Comparison of ENCODE assay signal across 21 mouse cellular contexts in the genomic region with DNA sequence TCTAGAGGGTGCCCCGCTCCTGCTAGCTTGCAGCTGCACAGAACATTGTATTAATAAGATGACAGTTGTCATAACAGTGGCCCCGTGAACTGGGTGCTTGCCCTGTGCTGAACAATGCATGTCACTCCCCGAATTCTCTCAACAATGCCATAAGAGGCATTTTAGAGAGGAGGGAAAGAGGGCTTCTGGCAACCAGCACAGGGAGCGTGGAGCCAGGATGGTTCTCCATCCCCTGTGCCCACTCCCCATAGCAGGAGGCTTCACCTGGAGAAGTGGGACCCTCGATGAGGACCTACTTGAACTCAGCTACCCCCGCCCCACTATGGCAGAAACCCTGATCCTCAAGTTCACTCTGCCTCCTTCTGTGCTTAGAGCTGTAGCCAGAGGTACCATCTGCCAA.
DNase-seq lines count a peak whose midpoint lies in the region; ATAC-seq and TF ChIP-seq lines count a peak whose summit lies in the region.
"Had no signal": no experiment of that assay in that cellular context is flagged by ENCODE, and none has a peak within 500 bp of the region (broad histone marks: within the 10 kb centered on the region; RNA-seq: fewer than 3 reads in every experiment).

No protein-coding gene starts in this region.

- H3K4me3 ChIP-seq in forebrain, postnatal 0 days (ENCODE audit: low read depth, low read length) = no peak overlapping the region
- H3K4me3 ChIP-seq in forebrain, embryonic 14.5 days (ENCODE audit: low read depth, low read length) = no peak overlapping the region
- H3K4me3 ChIP-seq in heart, embryonic 12.5 days = no peak overlapping the region
- no peak overlapping the region for H3K4me3 ChIP-seq in limb, embryonic 12.5 days (replicated peaks)
- H3K4me3 ChIP-seq in limb, embryonic 10.5 days = no peak overlapping the region
- no peak overlapping the region for H3K4me3 ChIP-seq in midbrain, embryonic 11.5 days (ENCODE audit: low read depth, low read length)
- no peak overlapping the region for H3K4me3 ChIP-seq in midbrain, embryonic 16.5 days (ENCODE audit: low read depth, low read length)

- no peaks in the 10 kb centered on the region; the same call in 1 of the 2 replicates for H3K27me3 ChIP-seq in forebrain, postnatal 0 days (ENCODE audit: insufficient read depth, low read length)
- no peaks in the 10 kb centered on the region for H3K27me3 ChIP-seq in forebrain, embryonic 14.5 days (replicated peaks; ENCODE audit: control insufficient read depth, insufficient read depth, low read length)
- peaks cover 34% of the 10 kb centered on the region for H3K27me3 ChIP-seq in heart, embryonic 12.5 days (replicated peaks)
- H3K27me3 ChIP-seq in limb, embryonic 12.5 days = peaks cover 3% of the 10 kb centered on the region; the same call in 1 of the 2 replicates
- peaks cover 16% of the 10 kb centered on the region; the same call in 1 of the 2 replicates for H3K27me3 ChIP-seq in limb, embryonic 10.5 days (ENCODE audit: low read depth, poor library complexity, severe bottlenecking)
- no peaks in the 10 kb centered on the region for H3K27me3 ChIP-seq in midbrain, embryonic 11.5 days (ENCODE audit: control insufficient read depth, insufficient read depth, low read length)
- H3K27me3 ChIP-seq in midbrain, embryonic 16.5 days (ENCODE audit: control insufficient read depth, insufficient read depth, low read depth, low read length) = no peaks in the 10 kb centered on the region
- H3K27me3 ChIP-seq: Patski had no signal

- no peak overlapping the region for H3K4me2 ChIP-seq in forebrain, postnatal 0 days (ENCODE audit: low read depth)
- H3K4me2 ChIP-seq in forebrain, embryonic 14.5 days (ENCODE audit: low read length) = no peak overlapping the region
- no peak overlapping the region for H3K4me2 ChIP-seq in heart, embryonic 12.5 days
- no peak overlapping the region for H3K4me2 ChIP-seq in limb, embryonic 12.5 days
- no peak overlapping the region for H3K4me2 ChIP-seq in midbrain, embryonic 11.5 days
- H3K4me2 ChIP-seq in midbrain, embryonic 16.5 days (ENCODE audit: low read length) = no peak overlapping the region

- no peak overlapping the region for H3K9ac ChIP-seq in forebrain, postnatal 0 days
- H3K9ac ChIP-seq in forebrain, embryonic 14.5 days (ENCODE audit: low read length) = no peak overlapping the region
- no peak overlapping the region for H3K9ac ChIP-seq in heart, embryonic 12.5 days
- no peak overlapping the region for H3K9ac ChIP-seq in limb, embryonic 12.5 days (replicated peaks)
- no peak overlapping the region for H3K9ac ChIP-seq in midbrain, embryonic 11.5 days (ENCODE audit: low read length)
- H3K9ac ChIP-seq in midbrain, embryonic 16.5 days (ENCODE audit: low read depth, low read length) = no peak overlapping the region

- H3K4me1 ChIP-seq in forebrain, postnatal 0 days (ENCODE audit: insufficient read depth) = no peaks in the 10 kb centered on the region
- H3K4me1 ChIP-seq in forebrain, embryonic 14.5 days (ENCODE audit: control insufficient read depth, insufficient read depth, low read length) = no peaks in the 10 kb centered on the region; the same call in 1 of the 2 replicates
- 0 out of 2 replicates have a peak, but pooled peaks cover 11% of the 10 kb centered on the region for H3K4me1 ChIP-seq in heart, embryonic 12.5 days (replicated peaks)
- H3K4me1 ChIP-seq in limb, embryonic 12.5 days (replicated peaks) = peaks cover 54% of the 10 kb centered on the region
- peaks cover 46% of the 10 kb centered on the region for H3K4me1 ChIP-seq in limb, embryonic 10.5 days
- H3K4me1 ChIP-seq in midbrain, embryonic 11.5 days (ENCODE audit: control insufficient read depth, insufficient read depth, low read length) = peaks cover 4% of the 10 kb centered on the region
- H3K4me1 ChIP-seq in midbrain, embryonic 16.5 days (ENCODE audit: control insufficient read depth, insufficient read depth, low read length) = peaks cover 3% of the 10 kb centered on the region; the same call in 1 of the 2 replicates

- ATAC-seq in forebrain, postnatal 0 days = peak; percentile 49; the same call in 1 of the 2 replicates
- ATAC-seq in forebrain, embryonic 14.5 days = no peak
- no peak for ATAC-seq in heart, embryonic 12.5 days (ENCODE audit: insufficient number of reproducible peaks, low FRiP score)
- no peak for ATAC-seq in limb, embryonic 12.5 days (ENCODE audit: insufficient number of reproducible peaks, insufficient read depth, low FRiP score, low TSS enrichment, low read depth)
- ATAC-seq in midbrain, embryonic 11.5 days (ENCODE audit: low FRiP score) = no peak
- no peak for ATAC-seq in midbrain, embryonic 16.5 days
- ATAC-seq: activated CD4-positive, CD25-positive, alpha-beta regulatory T cell, adult 4 months; CD4-positive, CD25-positive, alpha-beta regulatory T cell, adult 4 months; Patski had no signal

- DNase-seq in forebrain, postnatal 0 days = no peak
- no peak for DNase-seq in forebrain, embryonic 14.5 days (ENCODE audit: low spot score)
- peak; percentile 78 for DNase-seq in heart, adult 11 months
- DNase-seq in limb, embryonic 10.5 days (ENCODE audit: low spot score) = no peak
- DNase-seq in midbrain, embryonic 11.5 days (ENCODE audit: low spot score, missing footprints) = peak; percentile 60
- DNase-seq: adrenal gland, adult 2 months; adrenal gland, adult 8-10 months; adrenal gland, postnatal 10 days; adrenal gland, postnatal 14 days; adrenal gland, postnatal 25 days; adrenal gland, postnatal 36 days; B cell, adult 2 months; cerebellum, adult 11 months; cerebellum, adult 11-12 months had no signal

- no peak for TF ChIP-seq CTCF in forebrain, postnatal 0 days (IDR thresholded peaks at IDR 0.05; ENCODE audit: low read depth)

- no peak overlapping the region for H3K27ac ChIP-seq in forebrain, postnatal 0 days (ENCODE audit: low read depth, low read length)
- no peak overlapping the region for H3K27ac ChIP-seq in forebrain, embryonic 14.5 days (ENCODE audit: low read depth, low read length)
- H3K27ac ChIP-seq in heart, embryonic 12.5 days (ENCODE audit: poor library complexity, severe bottlenecking) = no peak overlapping the region
- H3K27ac ChIP-seq in limb, embryonic 12.5 days = 0 out of 2 replicates have a peak overlapping the region, but pooled peaks have one; percentile 12
- H3K27ac ChIP-seq in limb, embryonic 10.5 days = no peak overlapping the region; the same call in 1 of the 2 replicates
- no peak overlapping the region for H3K27ac ChIP-seq in midbrain, embryonic 11.5 days (ENCODE audit: low read depth, low read length)
- H3K27ac ChIP-seq in midbrain, embryonic 16.5 days (ENCODE audit: low read length) = no peak overlapping the region

- H3K9me3 ChIP-seq in forebrain, postnatal 0 days (ENCODE audit: low read length) = no peaks in the 10 kb centered on the region
- H3K9me3 ChIP-seq in forebrain, embryonic 14.5 days (replicated peaks; ENCODE audit: control insufficient read depth, low read length) = no peaks in the 10 kb centered on the region
- H3K9me3 ChIP-seq in heart, embryonic 12.5 days (replicated peaks) = no peaks in the 10 kb centered on the region
- no peaks in the 10 kb centered on the region for H3K9me3 ChIP-seq in limb, embryonic 12.5 days
- H3K9me3 ChIP-seq in limb, embryonic 10.5 days (replicated peaks) = no peaks in the 10 kb centered on the region
- H3K9me3 ChIP-seq in midbrain, embryonic 11.5 days (ENCODE audit: control insufficient read depth, low read length) = no peaks in the 10 kb centered on the region
- H3K9me3 ChIP-seq in midbrain, embryonic 16.5 days (replicated peaks; ENCODE audit: control insufficient read depth, low read length, poor library complexity, severe bottlenecking) = no peaks in the 10 kb centered on the region
- H3K9me3 ChIP-seq: G1E had no signal

- H3K36me3 ChIP-seq in forebrain, postnatal 0 days (ENCODE audit: insufficient read depth) = no peaks in the 10 kb centered on the region
- no peaks in the 10 kb centered on the region for H3K36me3 ChIP-seq in forebrain, embryonic 14.5 days (ENCODE audit: control insufficient read depth, insufficient read depth, low read length)
- H3K36me3 ChIP-seq in heart, embryonic 12.5 days = no peaks in the 10 kb centered on the region
- H3K36me3 ChIP-seq in limb, embryonic 12.5 days = no peaks in the 10 kb centered on the region
- no peaks in the 10 kb centered on the region for H3K36me3 ChIP-seq in limb, embryonic 10.5 days
- no peaks in the 10 kb centered on the region for H3K36me3 ChIP-seq in midbrain, embryonic 11.5 days (ENCODE audit: control insufficient read depth, insufficient read depth, low read length)
- H3K36me3 ChIP-seq in midbrain, embryonic 16.5 days (ENCODE audit: control insufficient read depth, insufficient read depth, low read length) = no peaks in the 10 kb centered on the region
- H3K36me3 ChIP-seq: G1E had no signal

- 54% methylated on average over 6 of the region's 6 CpGs for WGBS in forebrain, postnatal 0 days
- WGBS in forebrain, embryonic 14.5 days = 70% methylated on average over 6 of the region's 6 CpGs
- WGBS in heart, embryonic 12.5 days = 57% methylated on average over 6 of the region's 6 CpGs
- WGBS in limb, embryonic 12.5 days = 52% methylated on average over 6 of the region's 6 CpGs
- WGBS in limb, embryonic 10.5 days = 62% methylated on average over 6 of the region's 6 CpGs
- WGBS in midbrain, embryonic 11.5 days = 76% methylated on average over 6 of the region's 6 CpGs
- WGBS in midbrain, embryonic 16.5 days = 74% methylated on average over 6 of the region's 6 CpGs

Comparison
In these comparisons a context has a peak if more than half of its experiments do, and no peak if none do; other contexts are left out.
1. DNase-seq: peak in heart, adult 11 months (single experiment) and midbrain, embryonic 11.5 days (single experiment); none in forebrain, postnatal 0 days (single experiment), forebrain, embryonic 14.5 days (single experiment) and limb, embryonic 10.5 days (single experiment).